Mouse (Mus musculus): Measurements from ENCODE around the gene Hap1. TPM values are rescaled to one million over a fixed set of nuclear protein-coding genes. Genes with fewer than 3 reads are reported as not detected.
"Not testable (repeated sequence)": the region's sequence is repeated elsewhere in the genome, so short reads cannot be mapped to it uniquely, and the experiment has no call there.

Hap1 gene
- polyA plus RNA-seq, 1 experiment from 2014 or later = 0.39 TPM

DNA sequence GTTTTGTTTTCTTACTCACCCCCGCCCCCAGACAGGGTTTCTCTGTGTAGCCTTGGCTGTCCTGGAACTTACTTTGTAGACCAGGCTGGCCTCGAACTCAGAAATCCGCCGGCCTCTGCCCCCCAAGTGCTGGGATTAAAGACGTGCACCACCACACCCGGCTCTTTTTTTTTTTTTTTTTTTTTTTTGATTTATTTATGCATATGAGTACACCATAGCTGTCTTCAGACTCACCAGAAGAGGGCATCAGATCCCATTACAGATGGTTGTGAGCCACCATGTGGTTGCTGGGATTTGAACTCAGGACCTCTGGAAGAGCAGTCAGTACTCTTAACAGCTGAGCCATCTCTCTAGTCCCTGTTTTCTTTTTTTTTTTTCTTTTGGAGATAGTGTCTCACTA is 47.3 kb downstream of the Hap1 start:
- WGBS = 90% methylated on average over 6 of the region's 6 CpGs
- not testable (repeated sequence) for H3K4me2 ChIP-seq (ENCODE audit: low read depth, severe bottlenecking); H3K36me3 ChIP-seq (ENCODE audit: control insufficient read depth, insufficient read depth, low read length); H3K27me3 ChIP-seq (ENCODE audit: control insufficient read depth, insufficient read depth, low read length); H3K9me3 ChIP-seq (ENCODE audit: control insufficient read depth, low read length); H3K27ac ChIP-seq (replicated peaks; ENCODE audit: low read depth, low read length); H3K9ac ChIP-seq (ENCODE audit: low read length); H3K4me1 ChIP-seq (ENCODE audit: control insufficient read depth, insufficient read depth, low read length); DNase-seq (ENCODE audit: low spot score); ATAC-seq (ENCODE audit: insufficient number of reproducible peaks, low FRiP score, low TSS enrichment, low read depth); H3K4me3 ChIP-seq (ENCODE audit: low read depth, low read length)

GRCm38 (mm10) chr11:100307900-100308299 is 48.0 kb downstream of the Hap1 start:
- DNase-seq (ENCODE audit: low spot score) (no peak), ATAC-seq (ENCODE audit: insufficient number of reproducible peaks, low FRiP score, low TSS enrichment, low read depth) (no peak)
- WGBS = 90% methylated on average over 5 of the region's 5 CpGs
- Histone ChIP-seq H3K27me3 (ENCODE audit: control insufficient read depth, insufficient read depth, low read length) (no peaks in the 10 kb centered on the region), H3K4me1 (ENCODE audit: control insufficient read depth, insufficient read depth, low read length) (no peaks in the 10 kb centered on the region), H3K4me2 (ENCODE audit: low read depth, severe bottlenecking) (no peak overlapping the region), H3K36me3 (ENCODE audit: control insufficient read depth, insufficient read depth, low read length) (no peaks in the 10 kb centered on the region), H3K9me3 (ENCODE audit: control insufficient read depth, low read length) (no peaks in the 10 kb centered on the region), H3K27ac (replicated peaks; ENCODE audit: low read depth, low read length) (no peak overlapping the region), H3K4me3 (ENCODE audit: low read depth, low read length) (no peak overlapping the region), H3K9ac (ENCODE audit: low read length) (no peak overlapping the region)

GRCm38 (mm10) chr11:100301292-100301691 is 54.6 kb downstream of the Hap1 start:
- Histone ChIP-seq H3K27me3 (ENCODE audit: control insufficient read depth, insufficient read depth, low read length) (no peaks in the 10 kb centered on the region), H3K9ac (ENCODE audit: low read length) (no peak overlapping the region), H3K9me3 (ENCODE audit: control insufficient read depth, low read length) (no peaks in the 10 kb centered on the region), H3K4me2 (ENCODE audit: low read depth, severe bottlenecking) (no peak overlapping the region), H3K4me1 (ENCODE audit: control insufficient read depth, insufficient read depth, low read length) (no peaks in the 10 kb centered on the region), H3K36me3 (ENCODE audit: control insufficient read depth, insufficient read depth, low read length) (no peaks in the 10 kb centered on the region), H3K27ac (replicated peaks; ENCODE audit: low read depth, low read length) (no peak overlapping the region), H3K4me3 (ENCODE audit: low read depth, low read length) (no peak overlapping the region)
- DNase-seq (ENCODE audit: low spot score) = no peak
- ATAC-seq (ENCODE audit: insufficient number of reproducible peaks, low FRiP score, low TSS enrichment, low read depth) = no peak
- 93% methylated on average over 5 of the region's 5 CpGs for WGBS

DNA sequence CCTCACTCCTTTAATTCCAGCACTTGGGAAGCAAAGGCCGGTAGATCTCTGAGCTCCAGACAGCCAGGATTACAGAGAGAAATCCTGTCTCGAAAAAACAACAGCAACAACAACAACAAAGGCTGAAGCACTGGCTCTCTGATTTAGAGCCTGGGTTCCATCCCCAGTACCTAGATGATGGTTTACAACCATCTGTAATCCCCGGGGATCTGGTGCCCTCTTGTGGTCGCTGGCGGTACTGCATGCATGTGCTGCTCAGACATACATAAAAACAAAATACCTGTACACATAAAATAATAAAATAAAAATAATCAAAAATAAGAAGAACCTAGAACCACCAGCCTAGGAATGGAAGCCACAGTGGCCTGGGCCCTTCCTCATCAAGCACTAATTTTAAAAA is 55.6 kb downstream of the Hap1 start:
- DNase-seq (ENCODE audit: low spot score) (peak; percentile 90), ATAC-seq (ENCODE audit: insufficient number of reproducible peaks, low FRiP score, low TSS enrichment, low read depth) (no peak)
- no peaks in the 10 kb centered on the region for H3K27me3 ChIP-seq (ENCODE audit: control insufficient read depth, insufficient read depth, low read length)
- 9% methylated on average over 5 of the region's 5 CpGs for whole genome bisulfite sequencing
- H3K27ac ChIP-seq (replicated peaks; ENCODE audit: low read depth, low read length) = no peak overlapping the region
- no peaks in the 10 kb centered on the region for H3K4me1 ChIP-seq (ENCODE audit: control insufficient read depth, insufficient read depth, low read length)
- H3K36me3 ChIP-seq (ENCODE audit: control insufficient read depth, insufficient read depth, low read length) = no peaks in the 10 kb centered on the region
- H3K9ac ChIP-seq (ENCODE audit: low read length) = no peak overlapping the region
- H3K9me3 ChIP-seq (ENCODE audit: control insufficient read depth, low read length) = no peaks in the 10 kb centered on the region
- H3K4me2 ChIP-seq (ENCODE audit: low read depth, severe bottlenecking) = no peak overlapping the region
- H3K4me3 ChIP-seq (ENCODE audit: low read depth, low read length) = no peak overlapping the region

DNA sequence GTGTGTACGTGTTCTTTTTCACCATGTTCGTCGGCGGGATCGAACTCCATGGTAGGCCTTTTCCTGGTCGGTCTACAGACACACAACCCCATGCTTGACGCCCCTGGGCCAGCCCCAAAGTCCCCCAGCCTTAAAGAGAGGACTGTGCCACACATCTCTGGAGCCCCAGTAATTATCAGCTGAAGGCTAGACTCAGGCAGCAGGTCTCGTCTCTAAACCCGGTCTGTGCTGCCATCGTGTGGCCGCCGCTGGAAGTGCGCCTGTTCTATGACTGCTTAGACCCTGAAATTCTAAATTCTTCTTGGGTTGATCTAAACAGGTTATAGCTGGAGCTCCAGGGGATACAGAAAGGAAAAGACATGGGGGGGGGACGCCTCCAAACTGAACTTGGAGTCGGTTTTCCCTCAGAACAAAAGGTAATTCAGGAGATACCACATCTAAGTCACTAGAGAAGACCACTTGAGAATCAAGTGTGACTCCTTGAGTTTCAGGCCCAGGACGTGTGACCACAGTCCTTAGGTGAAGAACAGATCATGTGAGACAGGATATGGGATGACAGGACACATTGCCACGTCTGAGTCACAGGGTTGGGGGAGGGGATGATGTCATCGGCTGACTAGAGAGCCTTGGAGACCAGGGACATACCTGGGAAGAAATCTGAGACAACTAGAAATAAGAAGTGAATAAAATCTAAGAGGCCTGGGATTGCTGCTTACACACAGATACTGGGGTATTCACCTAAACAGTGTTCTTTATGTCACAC is 57.5 kb downstream of the Hap1 start:
- Histone ChIP-seq H3K27me3 (ENCODE audit: control insufficient read depth, insufficient read depth, low read length) (no peaks in the 10 kb centered on the region), H3K9ac (ENCODE audit: low read length) (no peak overlapping the region), H3K4me2 (ENCODE audit: low read depth, severe bottlenecking) (peak overlapping the region; percentile 24), H3K4me3 (ENCODE audit: low read depth, low read length) (no peak overlapping the region), H3K4me1 (ENCODE audit: control insufficient read depth, insufficient read depth, low read length) (no peaks in the 10 kb centered on the region), H3K9me3 (ENCODE audit: control insufficient read depth, low read length) (no peaks in the 10 kb centered on the region), H3K27ac (replicated peaks; ENCODE audit: low read depth, low read length) (no peak overlapping the region), H3K36me3 (ENCODE audit: control insufficient read depth, insufficient read depth, low read length) (no peaks in the 10 kb centered on the region)
- WGBS = 19% methylated on average over 18 of the region's 18 CpGs
- DNase-seq (ENCODE audit: low spot score) (peak; percentile 92), ATAC-seq (ENCODE audit: insufficient number of reproducible peaks, low FRiP score, low TSS enrichment, low read depth) (no peak)

DNA sequence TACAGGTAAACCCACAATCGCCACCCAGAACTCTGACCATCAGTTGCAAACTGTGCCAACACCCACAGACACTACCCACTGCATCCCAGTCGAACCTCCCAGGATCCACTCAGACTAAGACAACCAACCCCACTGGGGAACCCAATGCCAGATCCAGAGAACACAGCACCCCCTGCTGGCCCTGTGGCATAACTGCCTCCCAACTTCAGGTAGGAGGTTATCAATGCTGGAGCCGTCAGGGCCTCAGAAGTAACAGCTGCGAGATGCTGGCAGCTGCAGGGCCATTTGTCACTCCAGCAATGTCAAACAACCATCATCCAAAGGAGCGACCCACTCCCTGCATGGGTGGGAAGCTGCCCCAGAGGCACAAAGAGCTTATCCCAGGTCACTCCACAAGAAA is 58.1 kb downstream of the Hap1 start:
- Histone ChIP-seq H3K9ac (ENCODE audit: low read length) (no peak overlapping the region), H3K27ac (replicated peaks; ENCODE audit: low read depth, low read length) (no peak overlapping the region), H3K36me3 (ENCODE audit: control insufficient read depth, insufficient read depth, low read length) (no peaks in the 10 kb centered on the region), H3K4me2 (ENCODE audit: low read depth, severe bottlenecking) (peak overlapping the region; percentile 24; the same call in 1 of the 2 replicates), H3K4me3 (ENCODE audit: low read depth, low read length) (no peak overlapping the region), H3K9me3 (ENCODE audit: control insufficient read depth, low read length) (no peaks in the 10 kb centered on the region), H3K27me3 (ENCODE audit: control insufficient read depth, insufficient read depth, low read length) (no peaks in the 10 kb centered on the region), H3K4me1 (ENCODE audit: control insufficient read depth, insufficient read depth, low read length) (no peaks in the 10 kb centered on the region)
- 38% methylated on average over 5 of the region's 5 CpGs for WGBS
- ATAC-seq (ENCODE audit: insufficient number of reproducible peaks, low FRiP score, low TSS enrichment, low read depth) (no peak), DNase-seq (ENCODE audit: low spot score) (no peak)

Other genes with a start within 250 kb of the Hap1 start
- not detected in 2 replicates for gene Krt13, start 234.6 kb downstream of the Hap1 start, polyA plus RNA-seq (2014; fragmentation: Nextera tagmentation; extraction: Ambion mirVana)
- gene Krt15, start 220.2 kb downstream of the Hap1 start, polyA plus RNA-seq (2014; fragmentation: Nextera tagmentation; extraction: Ambion mirVana) = 3.4 and 6.7 TPM in 2 replicates
- 6.4 and 8.0 TPM in 2 replicates for gene Krt19, start 207.5 kb downstream of the Hap1 start, polyA plus RNA-seq (2014; fragmentation: Nextera tagmentation; extraction: Ambion mirVana)
- gene Krt9, start 162.9 kb downstream of the Hap1 start, polyA plus RNA-seq (2014; fragmentation: Nextera tagmentation; extraction: Ambion mirVana) = 0.07 and 0.09 TPM in 2 replicates
- gene Krt14, start 148.6 kb downstream of the Hap1 start, polyA plus RNA-seq (2014; fragmentation: Nextera tagmentation; extraction: Ambion mirVana) = 47.5 and 49.6 TPM in 2 replicates
- gene Krt16, start 107.2 kb downstream of the Hap1 start, polyA plus RNA-seq (2014; fragmentation: Nextera tagmentation; extraction: Ambion mirVana) = not detected in 2 replicates
- gene Krt17, start 95.1 kb downstream of the Hap1 start, polyA plus RNA-seq (2014; fragmentation: Nextera tagmentation; extraction: Ambion mirVana) = 11.2 and 11.6 TPM in 2 replicates
- gene Krt42, start 86.3 kb downstream of the Hap1 start, polyA plus RNA-seq (2014; fragmentation: Nextera tagmentation; extraction: Ambion mirVana) = 0.09 and 0.26 TPM in 2 replicates
- 1,608 and 1,642 TPM in 2 replicates for gene Eif1, start 36.2 kb downstream of the Hap1 start, polyA plus RNA-seq (2014; fragmentation: Nextera tagmentation; extraction: Ambion mirVana)
- not detected in 2 replicates for gene Gast, start 21.7 kb downstream of the Hap1 start, polyA plus RNA-seq (2014; fragmentation: Nextera tagmentation; extraction: Ambion mirVana)
- 29.8 and 32.3 TPM in 2 replicates for gene Jup, start 41.6 kb upstream of the Hap1 start, polyA plus RNA-seq (2014; fragmentation: Nextera tagmentation; extraction: Ambion mirVana)
- gene P3h4, start 58.7 kb upstream of the Hap1 start, polyA plus RNA-seq (2014; fragmentation: Nextera tagmentation; extraction: Ambion mirVana) = 36.7 and 40.2 TPM in 2 replicates
- 81.3 and 85.4 TPM in 2 replicates for gene Fkbp10, start 59.6 kb upstream of the Hap1 start, polyA plus RNA-seq (2014; fragmentation: Nextera tagmentation; extraction: Ambion mirVana)
- gene Nt5c3b, start 85.7 kb upstream of the Hap1 start, polyA plus RNA-seq (2014; fragmentation: Nextera tagmentation; extraction: Ambion mirVana) = 157 and 160 TPM in 2 replicates
- gene Klhl10, start 85.8 kb upstream of the Hap1 start, polyA plus RNA-seq (2014; fragmentation: Nextera tagmentation; extraction: Ambion mirVana) = 0.93 and 1.0 TPM in 2 replicates
- 13.8 and 15.7 TPM in 2 replicates for gene Klhl11, start 116.6 kb upstream of the Hap1 start, polyA plus RNA-seq (2014; fragmentation: Nextera tagmentation; extraction: Ambion mirVana)
- gene Acly, start 171.9 kb upstream of the Hap1 start, polyA plus RNA-seq (2014; fragmentation: Nextera tagmentation; extraction: Ambion mirVana) = 182 and 195 TPM in 2 replicates
- gene Ttc25, start 189.5 kb upstream of the Hap1 start, polyA plus RNA-seq (2014; fragmentation: Nextera tagmentation; extraction: Ambion mirVana) = 0.62 and 1.1 TPM in 2 replicates
- gene Cnp, start 218.8 kb upstream of the Hap1 start, polyA plus RNA-seq (2014; fragmentation: Nextera tagmentation; extraction: Ambion mirVana) = 21.9 and 23.8 TPM in 2 replicates

Measured in limb, embryonic 11.5 days (tissue).